Mouse (Mus musculus) hindbrain, embryonic 16.5 days (tissue): ENCODE results near the gene Arl13b. TPM values are rescaled to one million over a fixed set of nuclear protein-coding genes. Genes with fewer than 3 reads are reported as not detected.

Source experiments
- ATAC-seq: fragments of 200-750 bp; cut with Nextera tagmentation; 2 replicates; pipeline ENCODE4 v1.8.0; 2017; ENCODE audit warnings: moderate TSS enrichment, moderate library complexity
- H3K27ac ChIP-seq: fragments of 300-500 bp; sonication (generic); 2 replicates; pipeline ENCODE4 v1.5.1; 2014; ENCODE audit warnings: low read depth, mild to moderate bottlenecking, control low read depth, low read length, moderate library complexity
- H3K27me3 ChIP-seq: fragments of 300-500 bp; sonication (generic); replicated peaks from 2 replicates; pipeline ENCODE4 v1.6.1; 2014; ENCODE audit warnings: low read length; ENCODE audit not compliant: control insufficient read depth, insufficient read depth
- H3K36me3 ChIP-seq: fragments of 300-500 bp; sonication (generic); 2 replicates; pipeline ENCODE4 v1.6.1; 2014; ENCODE audit warnings: mild to moderate bottlenecking, low read length, moderate library complexity, mixed read lengths; ENCODE audit not compliant: control insufficient read depth, insufficient read depth
- H3K4me1 ChIP-seq: fragments of 300-500 bp; sonication (generic); 2 replicates; pipeline ENCODE4 v1.6.1; 2014; ENCODE audit warnings: low read depth, low read length; ENCODE audit not compliant: control insufficient read depth, insufficient read depth
- H3K4me2 ChIP-seq: fragments of 300-500 bp; sonication (generic); 2 replicates; pipeline ENCODE4 v1.6.1; 2014; ENCODE audit warnings: mild to moderate bottlenecking, low read length, control low read depth, moderate library complexity
- H3K4me3 ChIP-seq: fragments of 300-500 bp; sonication (generic); 2 replicates; pipeline ENCODE4 v1.5.1; 2014; ENCODE audit warnings: mild to moderate bottlenecking, low read length, control low read depth, moderate library complexity
- H3K9ac ChIP-seq: fragments of 300-500 bp; sonication (generic); 2 replicates; pipeline ENCODE4 v1.6.1; 2014; ENCODE audit warnings: low read depth, mild to moderate bottlenecking, control low read depth, low read length, moderate library complexity
- H3K9me3 ChIP-seq: fragments of 300-500 bp; sonication (generic); 2 replicates; pipeline ENCODE4 v1.6.1; 2014; ENCODE audit warnings: mild to moderate bottlenecking, low read length, moderate library complexity; ENCODE audit not compliant: control insufficient read depth
- WGBS: fragments of 180-500 bp; shearing (Covaris S2); extraction: QIAGEN DNeasy Blood & Tissue Kit; methylation state at CpG from one replicate; pipeline ENCODE4 v1.1.7; 2014; 5-methylcytosine and 5-hydroxymethylcytosine counted together
- polyA plus RNA-seq: library from polyadenylated mRNA; unstranded; fragments of >200 nt; fragmentation: Nextera tagmentation; extraction: Ambion mirVana; gene quantifications from 2 replicates; pipeline ENCODE4 v1.2.1, GENCODE M21; 2015

Arl13b gene
- polyA plus RNA-seq, 1 experiment from 2014 or later, result 16.5 TPM

DNA sequence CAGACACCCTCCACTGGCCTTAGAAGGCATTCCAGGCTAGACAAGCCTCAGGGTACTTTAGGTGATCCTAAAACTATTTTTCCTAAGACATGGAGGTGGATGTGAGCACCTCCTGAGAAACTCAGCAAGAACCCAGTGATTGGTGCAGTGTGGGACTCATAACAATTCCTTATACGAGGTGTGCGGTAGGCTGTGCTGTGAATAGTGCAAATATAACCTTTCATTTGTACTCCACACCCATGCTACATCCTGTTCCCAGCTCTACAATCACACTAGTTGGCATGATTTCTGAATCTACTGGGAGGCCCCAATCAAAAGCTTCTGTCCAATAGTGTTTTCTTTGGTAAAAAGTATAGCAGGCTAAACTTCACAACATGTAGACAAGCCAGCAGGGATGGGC, 14.8 kb downstream of the Arl13b start:
- WGBS, result 86% methylated on average over 2 of the region's 2 CpGs
- no peak for ATAC-seq
- no peaks in the 10 kb centered on the region for H3K36me3 ChIP-seq
- H3K4me2 ChIP-seq, result no peak overlapping the region
- no peak overlapping the region for H3K9ac ChIP-seq
- H3K4me3 ChIP-seq, result no peak overlapping the region
- H3K4me1 ChIP-seq, result no peaks in the 10 kb centered on the region
- no peaks in the 10 kb centered on the region for H3K27me3 ChIP-seq
- no peaks in the 10 kb centered on the region for H3K9me3 ChIP-seq
- H3K27ac ChIP-seq, result no peak overlapping the region

DNA sequence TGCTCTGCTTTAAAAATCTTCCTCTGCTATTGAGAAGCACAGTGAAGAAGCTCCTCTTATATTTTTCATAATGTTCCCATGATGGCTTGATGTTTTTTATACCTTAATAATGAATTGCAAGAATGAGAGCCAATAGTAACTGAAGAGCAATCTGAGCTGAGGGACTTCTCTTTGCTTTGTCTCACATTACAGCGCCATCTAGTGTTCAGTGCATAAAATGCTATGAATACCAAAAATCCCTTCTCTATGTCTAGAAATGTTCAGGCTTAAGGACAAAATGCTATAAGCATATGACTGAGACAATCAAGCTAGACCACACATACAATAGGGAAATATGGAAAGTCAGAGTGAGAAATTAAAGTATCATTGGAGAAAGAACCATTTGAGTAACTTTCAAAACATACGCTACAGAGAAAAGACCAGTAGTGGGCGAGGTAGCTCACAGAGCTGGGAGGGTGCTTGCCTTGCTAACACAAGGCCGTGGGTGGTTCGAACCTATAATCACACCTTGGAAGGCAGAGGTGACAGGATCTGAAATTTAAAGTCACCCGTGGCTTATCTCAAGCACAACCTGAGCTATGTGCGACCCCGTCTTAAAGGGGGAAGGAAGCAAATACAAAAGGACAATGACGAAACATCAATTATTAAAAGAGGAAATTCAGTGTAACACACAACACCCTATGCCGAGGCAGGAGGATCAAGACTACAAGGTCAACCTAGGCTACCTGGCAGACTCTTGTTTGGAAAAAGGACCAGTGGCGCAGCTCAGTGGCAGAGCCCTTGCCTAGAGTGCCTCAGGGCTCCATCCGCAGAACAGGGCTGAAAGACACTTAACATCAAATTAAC, 20.5 kb downstream of the Arl13b start:
- no peak overlapping the region for H3K4me3 ChIP-seq
- H3K9ac ChIP-seq, result no peak overlapping the region
- no peaks in the 10 kb centered on the region for H3K36me3 ChIP-seq
- H3K27me3 ChIP-seq, result no peaks in the 10 kb centered on the region
- 0 out of 2 replicates have a peak, but pooled peaks have one; percentile 58 for ATAC-seq
- WGBS, result 80% methylated on average over 12 of the region's 12 CpGs
- no peaks in the 10 kb centered on the region for H3K9me3 ChIP-seq
- H3K27ac ChIP-seq, result no peak overlapping the region
- no peaks in the 10 kb centered on the region for H3K4me1 ChIP-seq
- no peak overlapping the region for H3K4me2 ChIP-seq

DNA sequence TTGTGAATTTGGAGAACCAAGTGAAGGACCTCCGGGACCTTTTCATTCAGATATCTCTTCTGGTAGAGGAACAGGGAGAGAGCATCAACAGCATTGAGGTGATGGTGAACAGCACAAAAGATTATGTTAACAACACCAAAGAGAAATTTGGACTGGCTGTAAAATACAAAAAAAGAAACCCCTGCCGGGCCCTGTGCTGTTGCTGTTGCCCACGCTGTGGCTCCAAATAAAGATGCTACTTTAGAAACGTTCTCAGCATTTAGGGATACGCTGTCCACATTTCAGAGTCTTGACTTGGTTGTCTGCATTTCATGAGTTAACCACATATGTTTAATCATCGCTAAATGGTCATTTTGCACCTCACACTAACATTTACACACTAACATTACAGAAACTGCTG, 24.4 kb downstream of the Arl13b start:
- H3K27me3 ChIP-seq, result no peaks in the 10 kb centered on the region
- ATAC-seq, result no peak

GRCm38 (mm10) chr16:62814491-62814890, 32.3 kb downstream of the Arl13b start, which contains the start of gene Stx19:
TSS of gene Stx19 (plus strand) at chr16:62814676.
- Histone ChIP-seq H3K9me3 (no peaks in the 10 kb centered on the region), H3K36me3 (no peaks in the 10 kb centered on the region), H3K4me3 (no peak within 1 kb of the TSS), H3K27me3 (no peaks in the 10 kb centered on the region), H3K4me1 (no peaks in the 10 kb centered on the region), H3K4me2 (no peak within 1 kb of the TSS), H3K27ac (no peak within 1 kb of the TSS), H3K9ac (no peak within 1 kb of the TSS)
- WGBS, result 89% methylated on average over 5 of the region's 5 CpGs
- ATAC-seq, result no peak

More for the DNA sequence above, 24.4 kb downstream of the Arl13b start:
- Histone ChIP-seq H3K36me3 (no peaks in the 10 kb centered on the region), H3K4me3 (no peak overlapping the region), H3K9ac (no peak overlapping the region), H3K4me2 (no peak overlapping the region), H3K4me1 (no peaks in the 10 kb centered on the region), H3K9me3 (no peaks in the 10 kb centered on the region), H3K27ac (no peak overlapping the region)
- 94% methylated on average over 6 of the region's 6 CpGs for WGBS

DNA sequence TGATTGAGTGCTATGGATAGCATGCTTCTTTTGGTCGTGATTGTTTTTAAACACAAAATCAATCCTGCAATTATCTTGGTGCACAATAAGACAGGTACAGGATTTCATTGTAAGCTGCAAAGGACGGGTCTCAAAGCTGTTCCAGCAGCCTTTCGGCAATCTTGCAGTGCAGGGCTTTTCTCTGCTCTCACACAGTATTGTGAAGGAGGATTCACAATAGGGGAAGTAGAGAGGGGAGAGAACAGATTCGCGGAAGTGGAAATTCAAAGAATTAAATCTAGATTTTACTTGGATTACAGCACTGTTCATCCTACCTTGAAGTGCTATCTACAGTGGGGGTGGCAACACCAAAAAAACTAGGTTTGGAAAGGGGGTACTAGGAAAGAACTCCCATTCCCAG, 33.0 kb downstream of the Arl13b start:
- no peak overlapping the region for H3K9ac ChIP-seq
- no peaks in the 10 kb centered on the region for H3K4me1 ChIP-seq
- H3K4me3 ChIP-seq, result no peak overlapping the region
- H3K27me3 ChIP-seq, result no peaks in the 10 kb centered on the region
- ATAC-seq, result no peak
- no peaks in the 10 kb centered on the region for H3K9me3 ChIP-seq
- no peak overlapping the region for H3K27ac ChIP-seq
- H3K36me3 ChIP-seq, result no peaks in the 10 kb centered on the region
- no peak overlapping the region for H3K4me2 ChIP-seq
- 82% methylated on average over 5 of the region's 5 CpGs for WGBS

DNA sequence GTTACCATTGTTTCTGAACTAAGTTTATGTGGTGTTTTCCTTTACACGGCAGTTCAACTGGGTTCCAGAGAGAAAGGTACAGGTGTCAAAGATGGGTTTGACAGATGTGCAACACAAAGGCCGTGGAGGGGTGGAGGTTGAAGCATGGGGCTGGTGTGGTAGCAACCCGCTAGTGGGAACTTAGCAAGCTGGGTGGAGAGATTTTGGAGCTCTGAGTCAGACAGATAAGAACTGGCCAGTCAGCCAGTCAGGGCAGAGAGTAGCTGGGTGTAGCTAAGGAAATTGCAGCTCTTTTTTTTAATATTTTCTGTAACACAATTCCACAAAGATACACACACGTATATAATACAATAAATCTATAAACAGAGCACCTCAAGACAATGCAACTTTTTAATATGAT, 36.0 kb downstream of the Arl13b start:
- H3K27me3 ChIP-seq, result no peaks in the 10 kb centered on the region
- H3K36me3 ChIP-seq, result no peaks in the 10 kb centered on the region
- H3K9ac ChIP-seq, result no peak overlapping the region
- ATAC-seq, result no peak
- no peaks in the 10 kb centered on the region for H3K9me3 ChIP-seq
- WGBS, result 97% methylated on average over 4 of the region's 4 CpGs
- peaks cover 2% of the 10 kb centered on the region; the same call in 1 of the 2 replicates for H3K4me1 ChIP-seq
- no peak overlapping the region for H3K4me2 ChIP-seq
- H3K4me3 ChIP-seq, result no peak overlapping the region
- no peak overlapping the region for H3K27ac ChIP-seq

GRCm38 (mm10) chr16:62807249-62807979, 39.4 kb downstream of the Arl13b start:
- 61% methylated on average over 8 of the region's 8 CpGs for WGBS
- peak; percentile 83 for ATAC-seq
- no peak overlapping the region for H3K4me2 ChIP-seq

DNA sequence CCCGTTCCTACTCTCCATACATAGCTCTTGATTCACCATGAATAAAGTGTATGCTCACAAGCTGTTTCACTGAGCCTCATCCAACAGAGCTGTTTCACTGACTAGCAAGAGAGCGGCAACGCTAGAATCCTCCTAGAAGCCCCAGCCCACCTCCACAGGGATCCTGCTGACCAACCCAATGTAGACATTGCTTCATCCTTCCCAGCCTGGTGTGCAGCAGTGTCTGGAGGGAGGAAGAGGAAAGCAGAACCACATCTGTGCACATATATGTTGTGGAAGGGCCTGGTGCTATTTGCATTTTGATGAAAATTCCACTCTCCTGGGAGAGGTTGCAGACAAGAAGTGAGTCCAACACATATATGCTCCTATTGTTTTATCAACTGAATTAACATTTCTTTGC, 42.2 kb downstream of the Arl13b start:
- Histone ChIP-seq H3K9ac (no peak overlapping the region), H3K4me2 (no peak overlapping the region), H3K9me3 (no peaks in the 10 kb centered on the region), H3K27me3 (no peaks in the 10 kb centered on the region), H3K27ac (no peak overlapping the region), H3K4me1 (peaks cover 2% of the 10 kb centered on the region; the same call in 1 of the 2 replicates), H3K36me3 (peaks cover 5% of the 10 kb centered on the region), H3K4me3 (no peak overlapping the region)
- ATAC-seq, result no peak
- WGBS, result 96% methylated on average over 3 of the region's 3 CpGs

More at GRCm38 (mm10) chr16:62807249-62807979, 39.4 kb downstream of the Arl13b start:
- no peaks in the 10 kb centered on the region for H3K9me3 ChIP-seq
- H3K27me3 ChIP-seq, result no peaks in the 10 kb centered on the region
- no peak overlapping the region; the same call in 1 of the 2 replicates for H3K9ac ChIP-seq
- no peak overlapping the region for H3K4me3 ChIP-seq
- peaks cover 2% of the 10 kb centered on the region; the same call in 1 of the 2 replicates for H3K4me1 ChIP-seq
- no peak overlapping the region for H3K27ac ChIP-seq
- H3K36me3 ChIP-seq, result peaks cover 2% of the 10 kb centered on the region; the same call in 1 of the 2 replicates

DNA sequence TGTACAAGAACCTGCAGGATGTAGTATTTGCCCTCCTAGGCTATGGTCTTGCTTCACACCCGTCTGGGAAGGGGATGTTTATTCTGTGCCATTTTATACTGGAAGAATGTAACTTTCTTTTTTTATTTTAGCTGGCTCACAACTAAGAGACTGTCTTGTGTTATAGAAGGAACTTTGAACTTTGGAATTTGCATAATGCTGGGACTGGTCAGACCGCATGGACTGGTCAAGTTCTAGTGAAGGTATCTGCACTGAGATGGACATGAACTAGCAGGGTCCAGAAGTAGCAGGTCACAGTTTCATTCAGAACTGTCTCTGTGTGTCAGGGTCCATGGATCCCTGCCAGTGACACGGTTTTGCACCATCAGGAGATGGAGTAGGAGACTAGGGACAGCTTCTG, 47.0 kb downstream of the Arl13b start:
- H3K27me3 ChIP-seq, result no peaks in the 10 kb centered on the region
- no peak overlapping the region for H3K4me2 ChIP-seq
- H3K9me3 ChIP-seq, result no peaks in the 10 kb centered on the region
- no peak overlapping the region for H3K27ac ChIP-seq
- no peak overlapping the region for H3K9ac ChIP-seq
- WGBS, result 90% methylated on average over 3 of the region's 3 CpGs
- no peak overlapping the region for H3K4me3 ChIP-seq
- no peaks in the 10 kb centered on the region for H3K4me1 ChIP-seq
- peaks cover 9% of the 10 kb centered on the region for H3K36me3 ChIP-seq
- ATAC-seq, result no peak
